Mouse (Mus musculus) inflammation-experienced regulatory T-cells (primary cell): Measurements from ENCODE around the gene Cdkn2aipnl. TPM values are rescaled to one million over a fixed set of nuclear protein-coding genes. Genes with fewer than 3 reads are reported as not detected.

Experiments used
- polyA plus RNA-seq, 2 experiments: library from polyadenylated mRNA; unstranded; fragments of 100-300 nt; shearing (Covaris generic); gene quantifications; one replicate each; pipeline ENCODE4 v1.2.1; 2017

Cdkn2aipnl gene
- 100 to 1,000 TPM; 151 to 160 TPM for polyA plus RNA-seq

GRCm38 (mm10) chr11:51967443-51968401 lies at the start of gene Cdkn2aipnl:
TSS of gene Cdkn2aipnl (plus strand) at chr11:51967661.

GRCm38 (mm10) chr11:52000290-52000962 lies 33.0 kb downstream of the Cdkn2aipnl start, which contains the start of gene Ube2b:
TSS of gene Ube2b (minus strand) at chr11:52000762.

GRCm38 (mm10) chr11:52003772-52004528 lies 36.5 kb downstream of the Cdkn2aipnl start, which contains the start of gene Cdkl3:
TSS of gene Cdkl3 (plus strand) at chr11:52004221.

Other genes starting within 250 kb of the Cdkn2aipnl start
- 10 to 100 TPM; 25.3 to 31.5 TPM for gene Sec24a, start 204.0 kb upstream of the Cdkn2aipnl start, polyA plus RNA-seq
- gene Sar1b, start 204.0 kb upstream of the Cdkn2aipnl start, polyA plus RNA-seq: 100 to 1,000 TPM; 111 to 129 TPM
- gene Jade2, start 110.0 kb upstream of the Cdkn2aipnl start, polyA plus RNA-seq: 1 to 10 TPM; 8.1 to 8.4 TPM
- gene Ube2b, start 33.1 kb downstream of the Cdkn2aipnl start, polyA plus RNA-seq: 100 to 1,000 TPM; 271 to 281 TPM
- gene Cdkl3, start 36.6 kb downstream of the Cdkn2aipnl start, polyA plus RNA-seq: 1 to 10 TPM; 7.0 to 9.4 TPM
- 100 to 1,000 TPM; 104 to 108 TPM for gene Ppp2ca, start 131.0 kb downstream of the Cdkn2aipnl start, polyA plus RNA-seq
- gene Olfr1373, start 177.9 kb downstream of the Cdkn2aipnl start, polyA plus RNA-seq: not detected
- not detected for gene Olfr1371, start 246.3 kb downstream of the Cdkn2aipnl start, polyA plus RNA-seq